Mouse (Mus musculus) MEL (cell line): ENCODE data around the gene Adam30. TPM values are rescaled to one million over a fixed set of nuclear protein-coding genes. Genes with fewer than 3 reads are reported as not detected.

Experiments
- DNase-seq: peaks from one replicate; pipeline ENCODE4 v3.0.0; 2011; ENCODE audit warnings: low read depth, low spot score
- H3K27ac ChIP-seq: 2 replicates; pipeline ENCODE4 v1.5.1; 2012; ENCODE audit warnings: low read depth, mild to moderate bottlenecking, control low read depth, low read length, moderate library complexity; ENCODE audit not compliant: control insufficient read depth
- H3K27me3 ChIP-seq, 2 experiments: fragments of 150-350 bp in 1 of 2; sonication (generic) in 1 of 2; 2 replicates each; pipeline ENCODE4 v1.6.1; 2012; ENCODE audit warnings: low read length in 2 of 2, mild to moderate bottlenecking in 2 of 2, improper control_type of control experiment in 1 of 2, moderate library complexity in 1 of 2; ENCODE audit not compliant: insufficient read depth in 2 of 2, control insufficient read depth in 1 of 2
- H3K36me3 ChIP-seq, 2 experiments: 2 replicates each; pipeline ENCODE4 v1.6.1; 2012 to 2014; ENCODE audit warnings: low read length in 2 of 2, improper control_type of control experiment in 1 of 2, inconsistent platforms in 1 of 2, mild to moderate bottlenecking in 1 of 2; ENCODE audit not compliant: insufficient read depth in 2 of 2, control insufficient read depth in 1 of 2
- H3K4me1 ChIP-seq, 2 experiments: fragments of 150-350 bp in 1 of 2; sonication (generic) in 1 of 2; 2 replicates each; pipeline ENCODE4 v1.6.1; 2012; ENCODE audit warnings: low read length in 2 of 2, improper control_type of control experiment in 1 of 2, mild to moderate bottlenecking in 1 of 2; ENCODE audit not compliant: insufficient read depth in 2 of 2, control insufficient read depth in 1 of 2
- H3K4me3 ChIP-seq, 2 experiments: fragments of 150-350 bp in 1 of 2; sonication (generic) in 1 of 2; 2 replicates each; pipeline ENCODE4 v1.5.1; 2012; ENCODE audit warnings: low read depth in 2 of 2, low read length in 2 of 2, mild to moderate bottlenecking in 2 of 2, moderate library complexity in 2 of 2, control low read depth in 1 of 2, improper control_type of control experiment in 1 of 2; ENCODE audit not compliant: control insufficient read depth in 1 of 2, insufficient read depth in 1 of 2
- H3K79me2 ChIP-seq: 2 replicates; pipeline ENCODE4 v1.6.1; 2012; ENCODE audit warnings: mild to moderate bottlenecking, low read length, moderate library complexity; ENCODE audit not compliant: control insufficient read depth, poor library complexity, insufficient read depth
- H3K9ac ChIP-seq: 2 replicates; pipeline ENCODE4 v1.6.1; 2012; ENCODE audit warnings: low read depth, mild to moderate bottlenecking, control low read depth, low read length, moderate library complexity; ENCODE audit not compliant: control insufficient read depth, poor library complexity, severe bottlenecking
- H3K9me3 ChIP-seq: fragments of 150-350 bp; sonication (generic); replicated peaks from 2 replicates; pipeline ENCODE4 v1.6.1; 2012; ENCODE audit warnings: mild to moderate bottlenecking, low read length, improper control_type of control experiment, moderate library complexity; ENCODE audit not compliant: insufficient read depth
- BHLHE40 ChIP-seq: IDR thresholded peaks from 2 replicates; pipeline ENCODE4 v1.6.1; 2012; ENCODE audit warnings: low read depth, mild to moderate bottlenecking, inconsistent platforms, low read length, improper control_type of control experiment, borderline replicate concordance
- CHD2 ChIP-seq: IDR thresholded peaks from 2 replicates; pipeline ENCODE4 v1.6.1; 2011; ENCODE audit warnings: low read length, improper control_type of control experiment
- E2F4 ChIP-seq: IDR thresholded peaks from 2 replicates; pipeline ENCODE4 v1.6.1; 2011; ENCODE audit warnings: low read depth, low read length, improper control_type of control experiment, borderline replicate concordance
- ELF1 ChIP-seq: IDR thresholded peaks from 2 replicates; pipeline ENCODE4 v1.6.1; 2014; ENCODE audit warnings: low read depth, mild to moderate bottlenecking, inconsistent platforms, low read length, improper control_type of control experiment, moderate library complexity
- ETS1 ChIP-seq: IDR thresholded peaks from 2 replicates; pipeline ENCODE4 v1.6.1; 2012; ENCODE audit warnings: low read depth, mild to moderate bottlenecking, inconsistent platforms, low read length, improper control_type of control experiment, moderate library complexity
- GABPA ChIP-seq: IDR thresholded peaks from 2 replicates; pipeline ENCODE4 v1.6.1; 2012; ENCODE audit warnings: low read depth, mild to moderate bottlenecking, inconsistent platforms, low read length, improper control_type of control experiment, moderate library complexity
- JUND ChIP-seq: IDR thresholded peaks from 2 replicates; pipeline ENCODE4 v1.6.1; 2011; ENCODE audit warnings: low read depth, mild to moderate bottlenecking, improper control_type of control experiment, low read length
- MAFK ChIP-seq: IDR thresholded peaks from 2 replicates; pipeline ENCODE4 v1.6.1; 2011; ENCODE audit warnings: low read depth, mild to moderate bottlenecking, low read length, improper control_type of control experiment, borderline replicate concordance
- MEF2A ChIP-seq: IDR thresholded peaks from 2 replicates; pipeline ENCODE4 v1.6.1; 2014; ENCODE audit warnings: low read depth, mild to moderate bottlenecking, inconsistent platforms, low read length, improper control_type of control experiment; ENCODE audit not compliant: poor library complexity, insufficient replicate concordance, severe bottlenecking; ENCODE audit errors: extremely low read depth
- MYB ChIP-seq: IDR thresholded peaks from 2 replicates; pipeline ENCODE4 v1.6.1; 2011; ENCODE audit warnings: mild to moderate bottlenecking, low read depth, low read length, improper control_type of control experiment
- POLR2A ChIP-seq, 2 experiments: IDR thresholded peaks; 2 replicates each; pipeline ENCODE4 v1.6.1; 2011 to 2012; ENCODE audit warnings: low read length in 2 of 2, mild to moderate bottlenecking in 2 of 2, control low read depth in 1 of 2, improper control_type of control experiment in 1 of 2, low read depth in 1 of 2, moderate library complexity in 1 of 2; ENCODE audit not compliant: control insufficient read depth in 1 of 2, insufficient read depth in 1 of 2, poor library complexity in 1 of 2
- POLR2AphosphoS5 ChIP-seq: IDR thresholded peaks from 2 replicates; pipeline ENCODE4 v1.6.1; 2012; ENCODE audit warnings: low read depth, borderline replicate concordance, mild to moderate bottlenecking, inconsistent platforms, low read length, moderate library complexity, mixed read lengths
- RAD21 ChIP-seq: IDR thresholded peaks from 2 replicates; pipeline ENCODE4 v1.6.1; 2011; ENCODE audit warnings: mild to moderate bottlenecking, low read depth, low read length, improper control_type of control experiment
- RCOR1 ChIP-seq: IDR thresholded peaks from 2 replicates; pipeline ENCODE4 v1.6.1; 2012; ENCODE audit warnings: low read depth, mild to moderate bottlenecking, inconsistent platforms, low read length, improper control_type of control experiment
- SIN3A ChIP-seq: IDR thresholded peaks from 2 replicates; pipeline ENCODE4 v1.6.1; 2012; ENCODE audit warnings: low read length, improper control_type of control experiment, inconsistent platforms
- TAL1 ChIP-seq: IDR thresholded peaks from 2 replicates; pipeline ENCODE4 v1.6.1; 2012; ENCODE audit warnings: mild to moderate bottlenecking, inconsistent platforms, low read length, moderate library complexity, mixed read lengths
- TBP ChIP-seq: IDR thresholded peaks from 2 replicates; pipeline ENCODE4 v1.8.0; 2011; ENCODE audit warnings: low read depth, low read length, improper control_type of control experiment
- ZKSCAN1 ChIP-seq: IDR thresholded peaks from 2 replicates; pipeline ENCODE4 v1.6.1; 2012; ENCODE audit warnings: low read depth, mild to moderate bottlenecking, inconsistent platforms, low read length, improper control_type of control experiment, moderate library complexity
- ZMIZ1 ChIP-seq: IDR thresholded peaks from 2 replicates; pipeline ENCODE4 v1.6.1; 2012; ENCODE audit warnings: low read depth, mild to moderate bottlenecking, inconsistent platforms, low read length, improper control_type of control experiment, moderate library complexity
- polyA plus RNA-seq, 2 experiments: library from polyadenylated mRNA; stranded (reverse) in 1 of 2; unstranded in 1 of 2; fragments of >175 nt in 1 of 2; fragments of >200 nt in 1 of 2; gene quantifications; 2 replicates each; pipeline versions ENCODE4 v1.2.1 to v1.2.4; 2012; ENCODE audit warnings: low replicate concordance in 2 of 2, low read depth in 1 of 2; ENCODE audit not compliant: insufficient read length in 2 of 2, insufficient read depth in 1 of 2, missing spikeins in 1 of 2
- total RNA-seq: library from RNA; depleted of rRNA; stranded (reverse); fragments of 300-350 nt; gene quantifications from 2 replicates; pipeline ENCODE4 v1.2.3, GENCODE M21; 2012; rRNA removed

The Adam30 gene
- not detected in 2 replicates for total RNA-seq
- polyA plus RNA-seq, result not detected

DNA sequence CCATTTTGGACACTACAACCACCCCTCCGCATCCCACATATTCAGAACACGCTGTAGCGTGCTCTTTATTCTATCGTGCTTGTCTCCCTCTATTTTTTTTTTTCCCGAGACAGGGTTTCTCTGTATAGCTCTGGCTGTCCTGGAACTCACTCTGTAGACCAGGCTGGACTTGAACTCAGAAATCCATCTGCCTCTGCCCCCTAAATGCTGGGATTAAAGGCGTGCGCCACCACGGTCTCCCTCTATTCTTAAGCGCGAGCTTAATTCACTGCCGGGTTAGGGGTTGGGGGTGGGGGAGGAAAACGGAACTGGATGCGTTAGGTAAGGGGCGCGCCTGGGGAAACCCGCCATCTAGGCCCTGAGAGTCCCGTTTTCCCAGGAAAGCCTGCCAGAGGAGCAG lies at the start of gene Adam30:
TSS of gene Adam30 (plus strand) at position 301 of the 400 bp plus-strand sequence.
- peaks cover 0 to 1% of the 10 kb centered on the region in 2 experiments; a peak in 2 of 4 replicates for H3K27me3 ChIP-seq
- H3K9me3 ChIP-seq, result no peaks in the 10 kb centered on the region
- H3K79me2 ChIP-seq, result no peaks in the 10 kb centered on the region
- TF ChIP-seq TBP, result no peak
- TF ChIP-seq MEF2A, result no peak
- no peak for TF ChIP-seq RAD21
- no peak for TF ChIP-seq SIN3A
- TF ChIP-seq ELF1, result no peak
- no peak for TF ChIP-seq MAFK
- no peak for DNase-seq
- peaks cover 16 to 26% of the 10 kb centered on the region in 2 experiments for H3K4me1 ChIP-seq
- H3K36me3 ChIP-seq, result peaks cover 0 to 27% of the 10 kb centered on the region in 2 experiments; a peak in 2 of 4 replicates
- H3K9ac ChIP-seq, result peak within 1 kb of the TSS; percentile 4; the same call in 1 of the 2 replicates
- 0 out of 2 replicates have a peak within 1 kb of the TSS, but pooled peaks have one; percentile 10 for H3K27ac ChIP-seq
- H3K4me3 ChIP-seq, result no peak within 1 kb of the TSS

DNA sequence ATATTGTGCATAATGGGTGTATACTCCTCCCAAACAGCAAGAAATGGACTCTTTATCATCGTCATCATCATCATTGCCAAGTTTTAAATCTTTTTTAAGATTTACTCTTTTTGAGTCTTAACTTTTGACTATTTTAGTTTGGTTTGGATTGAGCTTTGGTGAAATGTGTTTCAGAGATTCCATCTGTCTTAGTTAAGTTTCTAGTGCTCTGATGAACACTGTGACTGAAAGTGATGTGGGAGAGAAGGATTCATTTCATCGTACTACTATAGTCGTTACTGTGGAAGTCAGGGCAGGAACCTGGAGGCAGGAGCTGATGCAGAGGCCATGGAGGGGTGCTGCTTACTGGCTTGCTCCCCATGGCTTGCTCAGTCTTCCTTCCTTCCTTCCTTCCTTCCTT lies 42.2 kb upstream of the Adam30 start:
- TF ChIP-seq TAL1 (no peak), E2F4 (no peak), JUND (no peak), POLR2AphosphoS5 (no peak), POLR2A (IDR thresholded peaks at IDR 0.05; ENCODE audit: control insufficient read depth in 1 of 2, insufficient read depth in 1 of 2, low read depth in 1 of 2, low read length in 2 of 2, poor library complexity in 1 of 2) (no peak), ETS1 (no peak), MYB (no peak), GABPA (no peak), RCOR1 (no peak), BHLHE40 (no peak), ZKSCAN1 (no peak), ZMIZ1 (no peak), CHD2 (no peak)
- H3K9me3 ChIP-seq, result no peaks in the 10 kb centered on the region

More for the DNA sequence above, 42.2 kb upstream of the Adam30 start:
- H3K36me3 ChIP-seq, result peaks cover 0 to 8% of the 10 kb centered on the region in 2 experiments; a peak in 2 of 4 replicates
- no peaks in the 10 kb centered on the region for H3K4me1 ChIP-seq
- no peak overlapping the region for H3K4me3 ChIP-seq
- no peaks in the 10 kb centered on the region for H3K27me3 ChIP-seq
- no peaks in the 10 kb centered on the region for H3K79me2 ChIP-seq
- no peak overlapping the region for H3K9ac ChIP-seq
- no peak overlapping the region for H3K27ac ChIP-seq
- DNase-seq, result no peak
